Mouse (Mus musculus) heart, embryonic 15.5 days (tissue): ENCODE results near the gene Rprml. TPM values are rescaled to one million over a fixed set of nuclear protein-coding genes. Genes with fewer than 3 reads are reported as not detected.
"Not testable (repeated sequence)": the region's sequence is repeated elsewhere in the genome, so short reads cannot be mapped to it uniquely, and the experiment has no call there.

Experiments used
- ATAC-seq: fragments of 200-750 bp; cut with Nextera tagmentation; replicated peaks from 2 replicates; pipeline ENCODE4 v1.8.0; 2017; ENCODE audit warnings: low read depth, moderate TSS enrichment; ENCODE audit not compliant: insufficient number of reproducible peaks, insufficient read depth, low FRiP score
- H3K27ac ChIP-seq: fragments of 300-500 bp; sonication (generic); 2 replicates; pipeline ENCODE4 v1.5.1; 2015; ENCODE audit warnings: mild to moderate bottlenecking, inconsistent platforms
- H3K27me3 ChIP-seq: fragments of 300-500 bp; sonication (generic); 2 replicates; pipeline ENCODE4 v1.6.1; 2015; ENCODE audit warnings: inconsistent platforms
- H3K36me3 ChIP-seq: fragments of 300-500 bp; sonication (generic); 2 replicates; pipeline ENCODE4 v1.6.1; 2015; ENCODE audit warnings: mild to moderate bottlenecking, inconsistent platforms
- H3K4me1 ChIP-seq: fragments of 300-500 bp; sonication (generic); replicated peaks from 2 replicates; pipeline ENCODE4 v1.6.1; 2015; ENCODE audit warnings: inconsistent platforms
- H3K4me2 ChIP-seq: fragments of 300-500 bp; sonication (generic); 2 replicates; pipeline ENCODE4 v1.6.1; 2015; ENCODE audit warnings: inconsistent platforms, mild to moderate bottlenecking, moderate library complexity
- H3K4me3 ChIP-seq: fragments of 300-500 bp; sonication (generic); 2 replicates; pipeline ENCODE4 v1.5.1; 2015; ENCODE audit warnings: mild to moderate bottlenecking, inconsistent platforms
- H3K9ac ChIP-seq: fragments of 300-500 bp; sonication (generic); 2 replicates; pipeline ENCODE4 v1.6.1; 2015; ENCODE audit warnings: mild to moderate bottlenecking, inconsistent platforms
- H3K9me3 ChIP-seq: fragments of 300-500 bp; sonication (generic); replicated peaks from 2 replicates; pipeline ENCODE4 v1.6.1; 2016; ENCODE audit warnings: inconsistent platforms
- WGBS: fragments of 180-500 bp; shearing (Covaris S2); methylation state at CpG from one replicate; pipeline ENCODE4 v1.1.7; 2015; ENCODE audit warnings: mixed read lengths; 5-methylcytosine and 5-hydroxymethylcytosine counted together
- polyA plus RNA-seq: library from polyadenylated mRNA; unstranded; fragments of >200 nt; fragmentation: Nextera tagmentation; extraction: Ambion mirVana; gene quantifications from 2 replicates; pipeline ENCODE4 v1.2.1, GENCODE M21; 2015

Gene Rprml
- polyA plus RNA-seq, 1 experiment from 2014 or later = 0.29 TPM

GRCm38 (mm10) chr11:103665695-103666094 is 16.3 kb downstream of the Rprml start:
- 46% methylated on average over 1 of the region's 1 CpGs for WGBS
- Histone ChIP-seq H3K4me2 (no peak overlapping the region), H3K27me3 (0 out of 2 replicates have a peak, but pooled peaks cover 15% of the 10 kb centered on the region), H3K9ac (no peak overlapping the region), H3K27ac (no peak overlapping the region), H3K36me3 (no peaks in the 10 kb centered on the region), H3K9me3 (no peaks in the 10 kb centered on the region), H3K4me1 (0 out of 2 replicates have a peak, but pooled peaks cover 2% of the 10 kb centered on the region), H3K4me3 (no peak overlapping the region)
- ATAC-seq = no peak

- H3K4me3 ChIP-seq = no peak overlapping the region
- H3K4me1 ChIP-seq = 0 out of 2 replicates have a peak, but pooled peaks cover 2% of the 10 kb centered on the region
- H3K36me3 ChIP-seq = no peaks in the 10 kb centered on the region
- WGBS = 31% methylated on average over 10 of the region's 10 CpGs
- H3K9me3 ChIP-seq = no peaks in the 10 kb centered on the region
- 0 out of 2 replicates have a peak, but pooled peaks cover 15% of the 10 kb centered on the region for H3K27me3 ChIP-seq
- no peak overlapping the region for H3K27ac ChIP-seq
- H3K4me2 ChIP-seq = no peak overlapping the region
- ATAC-seq = no peak
- no peak overlapping the region for H3K9ac ChIP-seq
These were observed 17.0 kb downstream of the Rprml start for GRCm38 (mm10) chr11:103666181-103666906.

GRCm38 (mm10) chr11:103666907-103667426 is 17.6 kb downstream of the Rprml start:
- H3K4me3 ChIP-seq = no peak overlapping the region
- ATAC-seq = no peak

GRCm38 (mm10) chr11:103675556-103675955 is 26.2 kb downstream of the Rprml start:
- Histone ChIP-seq H3K27ac (no peak overlapping the region), H3K4me1 (no peaks in the 10 kb centered on the region), H3K4me2 (no peak overlapping the region), H3K9ac (no peak overlapping the region), H3K9me3 (no peaks in the 10 kb centered on the region), H3K36me3 (peaks cover 32% of the 10 kb centered on the region), H3K27me3 (no peaks in the 10 kb centered on the region), H3K4me3 (no peak overlapping the region)
- WGBS = 42% methylated on average over 3 of the region's 3 CpGs
- ATAC-seq = no peak

More at GRCm38 (mm10) chr11:103666907-103667426, 17.6 kb downstream of the Rprml start:
- Histone ChIP-seq H3K9ac (no peak overlapping the region), H3K36me3 (no peaks in the 10 kb centered on the region), H3K27ac (no peak overlapping the region), H3K4me2 (no peak overlapping the region), H3K9me3 (no peaks in the 10 kb centered on the region), H3K4me1 (0 out of 2 replicates have a peak, but pooled peaks cover 2% of the 10 kb centered on the region), H3K27me3 (0 out of 2 replicates have a peak, but pooled peaks cover 15% of the 10 kb centered on the region)
- whole genome bisulfite sequencing = 58% methylated on average over 13 of the region's 13 CpGs

- whole genome bisulfite sequencing = 45% methylated on average over 2 of the region's 2 CpGs
These were observed 27.7 kb downstream of the Rprml start for GRCm38 (mm10) chr11:103677042-103677441.

GRCm38 (mm10) chr11:103683667-103684334 is 34.4 kb downstream of the Rprml start:
- H3K27me3 ChIP-seq = no peaks in the 10 kb centered on the region
- H3K27ac ChIP-seq = peak overlapping the region; percentile 9; the same call in 1 of the 2 replicates
- H3K4me1 ChIP-seq = peaks cover 27% of the 10 kb centered on the region
- no peaks in the 10 kb centered on the region for H3K9me3 ChIP-seq
- H3K36me3 ChIP-seq = peaks cover 74% of the 10 kb centered on the region
- WGBS = 74% methylated on average over 11 of the region's 11 CpGs
- H3K4me2 ChIP-seq = no peak overlapping the region
- ATAC-seq = peak; percentile 53; the same call in 1 of the 2 replicates
- no peak overlapping the region for H3K4me3 ChIP-seq
- no peak overlapping the region for H3K9ac ChIP-seq

More at GRCm38 (mm10) chr11:103677042-103677441, 27.7 kb downstream of the Rprml start:
- not testable (repeated sequence) for H3K9me3 ChIP-seq, ATAC-seq, H3K4me1 ChIP-seq, H3K27ac ChIP-seq, H3K27me3 ChIP-seq, H3K4me3 ChIP-seq, H3K9ac ChIP-seq, H3K4me2 ChIP-seq
- H3K36me3 ChIP-seq = peaks cover 46% of the 10 kb centered on the region

- H3K4me3 ChIP-seq = no peak overlapping the region
- no peak; the same call in 1 of the 2 replicates for ATAC-seq
- no peak overlapping the region for H3K9ac ChIP-seq
- H3K9me3 ChIP-seq = no peaks in the 10 kb centered on the region
- H3K27ac ChIP-seq = no peak overlapping the region
- H3K27me3 ChIP-seq = no peaks in the 10 kb centered on the region
- peaks cover 42% of the 10 kb centered on the region for H3K4me1 ChIP-seq
- H3K36me3 ChIP-seq = peaks cover 64% of the 10 kb centered on the region
- WGBS = 61% methylated on average over 7 of the region's 7 CpGs
- no peak overlapping the region for H3K4me2 ChIP-seq
These were observed 35.9 kb downstream of the Rprml start for GRCm38 (mm10) chr11:103685261-103685736.

- 55% methylated on average over 6 of the region's 6 CpGs for WGBS
- H3K9ac ChIP-seq = no peak overlapping the region
- H3K4me2 ChIP-seq = no peak overlapping the region
- no peak overlapping the region for H3K27ac ChIP-seq
- H3K4me3 ChIP-seq = no peak overlapping the region
- no peaks in the 10 kb centered on the region for H3K9me3 ChIP-seq
- H3K4me1 ChIP-seq = peaks cover 53% of the 10 kb centered on the region
- H3K36me3 ChIP-seq = peaks cover 51% of the 10 kb centered on the region
- H3K27me3 ChIP-seq = no peaks in the 10 kb centered on the region
- ATAC-seq = no peak
These were observed 37.3 kb downstream of the Rprml start for GRCm38 (mm10) chr11:103686706-103687105.

- Histone ChIP-seq H3K36me3 (peaks cover 34% of the 10 kb centered on the region), H3K4me2 (peak overlapping the region; percentile 26), H3K9ac (no peak overlapping the region), H3K27ac (peak overlapping the region; percentile 74), H3K27me3 (no peaks in the 10 kb centered on the region), H3K4me1 (peaks cover 53% of the 10 kb centered on the region), H3K4me3 (no peak overlapping the region), H3K9me3 (no peaks in the 10 kb centered on the region)
- WGBS = 20% methylated on average over 6 of the region's 6 CpGs
- ATAC-seq = no peak
These were observed 39.1 kb downstream of the Rprml start for GRCm38 (mm10) chr11:103688271-103688979.

GRCm38 (mm10) chr11:103688980-103689378 is 39.6 kb downstream of the Rprml start:
- ATAC-seq = no peak
- H3K4me2 ChIP-seq = no peak overlapping the region
- peaks cover 28% of the 10 kb centered on the region for H3K36me3 ChIP-seq
- 33% methylated on average over 3 of the region's 3 CpGs for WGBS
- peak overlapping the region; percentile 74 for H3K27ac ChIP-seq
- peaks cover 49% of the 10 kb centered on the region for H3K4me1 ChIP-seq
- H3K9me3 ChIP-seq = no peaks in the 10 kb centered on the region
- H3K27me3 ChIP-seq = no peaks in the 10 kb centered on the region
- no peak overlapping the region for H3K4me3 ChIP-seq
- no peak overlapping the region for H3K9ac ChIP-seq

- no peak overlapping the region for H3K27ac ChIP-seq
- 34% methylated on average over 1 of the region's 1 CpGs for WGBS
- H3K9ac ChIP-seq = no peak overlapping the region
- ATAC-seq = no peak
- no peak overlapping the region for H3K4me3 ChIP-seq
- no peaks in the 10 kb centered on the region for H3K9me3 ChIP-seq
- no peak overlapping the region for H3K4me2 ChIP-seq
- H3K27me3 ChIP-seq = no peaks in the 10 kb centered on the region
- peaks cover 15% of the 10 kb centered on the region for H3K36me3 ChIP-seq
- peaks cover 46% of the 10 kb centered on the region for H3K4me1 ChIP-seq
These were observed 41.7 kb downstream of the Rprml start for GRCm38 (mm10) chr11:103691036-103691435.
